Mouse (Mus musculus) erythroblast, embryonic 14.5 days (primary cell): ENCODE results near the gene Fbxo33.

Experiments
- GATA1 ChIP-seq: IDR thresholded peaks from 2 replicates; pipeline ENCODE4 v1.6.1; 2012; ENCODE audit warnings: low read length, inconsistent platforms, mixed read lengths
- TAL1 ChIP-seq: IDR thresholded peaks from 3 replicates; pipeline ENCODE4 v1.6.1; 2012; ENCODE audit warnings: low read length, inconsistent platforms, mixed read lengths

DNA sequence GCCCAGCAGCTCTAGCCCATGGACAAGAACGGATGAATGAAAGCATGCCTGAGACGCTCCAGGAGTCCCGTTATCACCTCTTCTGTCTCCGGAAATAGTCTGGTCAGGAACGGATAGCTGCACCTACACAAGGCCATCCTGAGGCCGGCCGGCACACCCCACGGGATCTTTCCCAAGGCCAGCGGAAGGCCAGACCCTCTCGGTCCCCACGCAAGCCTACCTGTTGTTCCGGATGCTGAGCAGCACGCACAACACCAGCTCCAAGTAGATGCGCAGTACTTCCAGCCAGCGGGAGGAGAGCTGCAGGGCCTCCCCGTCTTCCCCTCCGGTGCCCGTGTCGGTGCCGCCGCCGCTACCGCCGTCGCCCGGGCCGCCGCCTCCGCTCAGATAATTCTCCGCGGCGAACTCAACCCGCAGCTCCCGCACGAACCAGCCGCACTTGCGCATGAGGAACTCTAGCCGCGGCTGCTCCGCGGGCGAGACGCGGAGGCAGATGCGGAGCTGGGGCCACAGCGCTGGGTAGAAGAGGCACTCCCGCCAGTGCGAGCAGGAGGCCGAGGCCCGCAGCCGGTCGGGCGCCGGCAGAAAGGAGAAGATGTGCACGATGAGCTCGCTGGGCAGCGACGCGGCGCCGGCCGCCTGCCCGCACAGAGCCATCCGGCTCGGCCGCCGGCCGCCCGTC lies 744 bp downstream of the Fbxo33 start:
- no peak for TF ChIP-seq TAL1
- no peak for TF ChIP-seq GATA1
